Mouse (Mus musculus): Measurements from ENCODE around the gene Paqr9. TPM values are rescaled to one million over a fixed set of nuclear protein-coding genes. Genes with fewer than 3 reads are reported as not detected.
A peak's percentile ranks its signal among the peaks of the same experiment; 100 is the strongest.

Paqr9 gene
- total RNA-seq, 2 experiments from 2014 or later, result 47.4 to 47.5 TPM

DNA sequence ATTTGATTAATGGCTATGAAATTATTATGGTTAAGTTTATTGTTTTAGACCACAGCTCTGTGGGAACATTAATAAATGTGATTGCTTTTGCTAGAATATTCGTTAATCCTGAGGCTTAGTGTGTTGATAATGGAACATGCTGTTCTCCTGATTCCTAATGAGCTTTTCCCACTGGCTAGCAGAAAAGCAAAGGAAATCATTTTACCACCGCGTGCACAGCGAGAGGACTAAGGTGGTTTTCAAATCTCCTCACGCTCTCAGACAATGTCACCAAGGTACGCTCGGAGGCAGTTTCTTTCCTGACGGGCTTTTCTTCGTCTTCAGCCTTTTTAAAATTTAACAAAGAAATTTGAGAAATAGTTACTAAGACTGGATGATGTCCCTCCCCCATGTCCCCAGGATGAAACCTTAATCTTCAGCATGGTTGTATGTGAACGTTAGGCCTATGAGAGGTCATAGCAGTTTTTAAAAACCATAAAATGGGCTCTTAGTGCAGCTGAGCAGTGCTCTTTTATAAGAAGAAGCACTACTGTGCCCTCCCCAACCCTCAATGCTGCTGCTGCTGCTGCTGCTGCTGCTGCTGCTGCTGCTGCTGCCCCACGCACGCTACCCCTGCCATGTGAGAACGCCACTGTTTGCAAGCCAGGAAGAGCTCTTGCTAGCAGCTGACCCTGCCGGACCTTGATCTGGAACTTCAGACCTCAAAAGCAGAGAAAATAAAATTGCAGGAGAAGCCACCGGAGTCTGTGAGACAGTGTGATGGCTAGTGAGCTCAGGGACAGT lies 17.6 kb upstream of the Paqr9 start:
- intact Hi-C loops (cut with DNase I), result loop anchor here (5.0 kb wide), 1 partner anchor 45 kb away; no protein-coding TSS in a partner anchor
- no peak for DNase-seq

DNA sequence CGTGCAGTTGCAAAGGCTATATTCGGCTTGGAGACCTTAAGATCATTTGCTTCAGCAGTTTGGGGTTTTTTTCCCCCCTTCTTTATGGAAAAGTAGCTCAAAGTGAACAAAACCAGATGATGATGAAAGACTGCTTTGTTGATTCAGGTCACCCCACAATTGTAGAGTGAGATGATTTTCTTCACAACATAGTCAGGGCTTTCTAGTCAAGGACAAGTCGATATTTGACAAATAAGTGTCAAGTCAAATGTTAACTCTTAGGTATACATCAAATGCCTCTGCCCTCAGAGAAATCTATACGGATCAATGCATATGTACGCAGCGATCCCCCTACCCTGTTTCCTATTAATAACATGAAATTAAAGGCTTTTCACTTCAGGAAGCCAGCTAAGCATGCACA lies 17.0 kb upstream of the Paqr9 start:
- no peak for DNase-seq
- intact Hi-C loops (cut with DNase I), result loop anchor here (5.0 kb wide), 1 partner anchor 45 kb away; no protein-coding TSS in a partner anchor

DNA sequence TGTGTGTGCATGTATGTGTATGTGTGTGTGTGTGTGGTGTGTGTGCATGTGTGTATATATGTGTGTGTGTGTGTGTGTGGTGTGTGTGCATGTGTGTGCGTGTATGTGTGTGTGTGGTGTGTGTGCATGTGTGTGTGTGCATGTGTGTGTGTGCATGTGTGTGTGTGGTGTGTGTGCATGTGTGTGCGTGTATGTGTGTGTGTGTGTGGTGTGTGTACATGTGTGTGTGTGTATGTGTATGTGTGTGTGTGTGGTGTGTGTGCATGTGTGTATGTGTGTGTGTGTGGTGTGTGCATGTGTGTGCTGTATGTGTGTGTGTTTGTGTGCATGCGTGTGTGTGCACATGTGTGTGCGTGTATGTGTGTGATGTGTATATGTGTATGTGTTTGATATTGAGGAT lies 14.9 kb upstream of the Paqr9 start:
- intact Hi-C loops (cut with DNase I), result loop anchor here (5.0 kb wide), 1 partner anchor 43 kb away; no protein-coding TSS in a partner anchor
- DNase-seq, result no peak

DNA sequence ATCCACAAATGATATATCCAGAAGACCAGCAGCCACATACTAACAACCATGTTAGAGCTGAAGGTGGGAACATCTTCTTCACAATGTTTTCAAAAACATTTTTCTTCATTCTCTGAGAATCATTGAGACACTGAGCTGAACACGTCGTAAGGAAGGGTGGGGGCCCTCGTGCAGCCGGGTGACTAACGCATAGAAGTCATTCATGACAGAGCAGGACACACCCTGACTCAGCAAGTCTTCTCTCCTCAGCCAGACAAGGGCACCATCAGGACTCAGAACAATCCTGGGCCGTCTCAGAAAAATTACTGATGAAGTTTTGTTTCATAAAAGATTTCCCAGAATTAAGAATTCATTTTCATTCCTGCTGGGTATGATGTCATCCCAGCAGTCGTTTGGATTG lies 12.8 kb upstream of the Paqr9 start:
- no peak for DNase-seq
- intact Hi-C loops (cut with DNase I), result no loop called here

DNA sequence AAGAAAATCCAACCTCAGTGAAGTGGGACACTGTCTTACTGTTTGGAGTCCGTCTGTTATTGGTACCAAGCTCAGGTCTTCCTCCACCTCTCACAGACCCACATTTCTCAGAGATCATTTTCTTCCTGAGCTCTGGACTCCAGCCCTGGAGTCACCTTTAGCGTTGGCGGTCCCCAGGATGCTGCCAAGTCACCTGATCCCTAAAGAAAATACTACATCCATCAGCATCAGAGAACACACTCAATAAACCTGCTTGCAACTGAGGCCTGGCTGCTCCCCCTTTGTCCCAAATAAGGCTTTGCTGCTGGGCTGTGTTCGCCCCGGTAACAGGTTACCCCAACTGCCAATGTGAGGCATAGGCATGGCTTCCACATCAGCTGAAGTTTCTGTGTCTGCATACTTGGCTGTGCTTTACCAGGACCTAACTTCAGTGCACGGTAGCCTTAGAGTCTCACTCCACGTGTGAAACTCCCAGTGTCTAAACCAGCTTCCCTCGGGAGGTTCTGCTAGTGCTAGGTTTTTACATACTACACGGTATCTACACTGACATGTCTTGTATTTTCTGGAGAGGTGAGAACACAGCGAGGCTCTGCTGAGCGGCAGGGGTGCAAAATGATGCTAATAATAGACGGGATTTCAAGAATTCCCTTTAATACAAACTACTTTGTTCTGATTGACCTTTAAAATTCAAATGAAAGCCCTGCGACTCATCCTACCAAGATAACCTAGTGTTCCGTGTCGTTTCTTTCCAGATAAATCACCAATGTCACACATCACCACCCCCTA lies 9.6 kb upstream of the Paqr9 start:
- intact Hi-C loops (cut with DNase I), result loop anchor here (5.0 kb wide), 1 partner anchor 122 kb away; no protein-coding TSS in a partner anchor
- DNase-seq, result no peak

DNA sequence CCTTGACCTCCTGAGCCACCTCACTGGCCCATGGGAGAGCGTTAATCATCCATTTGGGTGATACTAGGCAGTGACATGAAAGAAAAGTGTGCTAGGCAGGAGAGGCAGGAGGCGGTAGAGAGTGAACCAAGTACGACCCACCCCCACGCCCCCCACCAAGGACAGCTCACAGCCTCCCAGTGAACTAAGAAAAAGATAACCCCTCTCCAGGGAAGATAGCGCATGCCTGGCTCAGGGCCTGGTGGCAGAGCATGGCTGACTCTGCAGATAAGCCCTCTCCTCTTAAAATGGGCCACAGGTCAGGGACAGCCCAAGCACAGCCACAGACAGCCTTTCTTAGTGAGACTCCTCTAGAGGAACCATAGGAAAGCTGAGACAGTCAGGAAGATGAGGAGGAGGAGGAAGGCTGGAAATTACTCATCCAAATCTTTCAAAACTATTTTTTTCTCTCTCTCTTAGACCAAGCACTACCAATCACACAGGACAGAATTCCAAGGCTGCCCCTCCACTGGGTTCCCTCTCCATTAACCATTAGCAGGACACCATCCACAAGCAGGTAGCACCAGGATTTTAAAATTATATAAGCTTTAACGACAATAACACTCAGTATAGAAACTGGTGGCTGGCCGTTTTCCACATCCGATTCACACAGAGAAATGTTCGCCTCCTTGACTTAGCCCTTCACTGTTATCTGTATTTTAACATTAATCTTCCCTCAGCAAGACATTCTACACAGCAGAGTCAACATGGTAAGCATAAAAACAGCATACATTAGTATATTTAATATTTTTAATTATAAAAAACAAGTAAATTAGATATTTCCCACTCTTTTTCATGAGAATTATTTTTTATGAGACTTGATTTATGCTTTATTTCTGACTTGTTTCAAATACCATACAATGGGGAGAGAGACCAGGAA lies 8.3 kb upstream of the Paqr9 start:
- peak in 1 of 2 experiments; percentile 32 for DNase-seq
- intact Hi-C loops (cut with DNase I), result loop anchor here (5.0 kb wide), 1 partner anchor 121 kb away; no protein-coding TSS in a partner anchor

DNA sequence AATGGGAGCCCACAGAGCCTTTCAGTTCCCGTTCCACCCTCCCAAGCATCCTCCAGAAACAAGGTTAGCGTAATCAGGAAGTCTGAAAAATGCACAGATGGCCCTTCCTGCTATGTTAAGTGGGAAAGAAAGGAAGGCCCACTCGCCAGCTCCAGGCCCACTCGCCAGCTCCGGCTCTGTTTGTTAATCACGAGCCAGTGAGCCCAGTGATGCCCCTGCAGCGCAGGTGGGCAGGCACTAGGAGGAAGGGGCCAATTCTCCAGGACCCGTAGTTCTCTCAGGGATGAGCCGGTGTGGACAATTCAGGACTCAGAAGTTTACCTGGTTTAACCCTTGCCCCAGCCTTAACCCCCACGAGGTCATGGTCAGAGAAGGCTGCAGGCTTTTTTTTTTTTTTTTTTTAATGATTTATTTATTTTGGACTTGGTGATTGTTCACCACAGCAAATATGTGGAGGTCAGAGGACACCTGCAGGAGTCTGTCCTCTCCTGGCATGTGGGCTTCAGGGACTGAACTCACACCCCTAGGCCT lies 7.2 kb upstream of the Paqr9 start:
- DNase-seq, result no peak
- intact Hi-C loops (cut with DNase I), result loop anchor here (5.0 kb wide), 1 partner anchor 120 kb away; no protein-coding TSS in a partner anchor

DNA sequence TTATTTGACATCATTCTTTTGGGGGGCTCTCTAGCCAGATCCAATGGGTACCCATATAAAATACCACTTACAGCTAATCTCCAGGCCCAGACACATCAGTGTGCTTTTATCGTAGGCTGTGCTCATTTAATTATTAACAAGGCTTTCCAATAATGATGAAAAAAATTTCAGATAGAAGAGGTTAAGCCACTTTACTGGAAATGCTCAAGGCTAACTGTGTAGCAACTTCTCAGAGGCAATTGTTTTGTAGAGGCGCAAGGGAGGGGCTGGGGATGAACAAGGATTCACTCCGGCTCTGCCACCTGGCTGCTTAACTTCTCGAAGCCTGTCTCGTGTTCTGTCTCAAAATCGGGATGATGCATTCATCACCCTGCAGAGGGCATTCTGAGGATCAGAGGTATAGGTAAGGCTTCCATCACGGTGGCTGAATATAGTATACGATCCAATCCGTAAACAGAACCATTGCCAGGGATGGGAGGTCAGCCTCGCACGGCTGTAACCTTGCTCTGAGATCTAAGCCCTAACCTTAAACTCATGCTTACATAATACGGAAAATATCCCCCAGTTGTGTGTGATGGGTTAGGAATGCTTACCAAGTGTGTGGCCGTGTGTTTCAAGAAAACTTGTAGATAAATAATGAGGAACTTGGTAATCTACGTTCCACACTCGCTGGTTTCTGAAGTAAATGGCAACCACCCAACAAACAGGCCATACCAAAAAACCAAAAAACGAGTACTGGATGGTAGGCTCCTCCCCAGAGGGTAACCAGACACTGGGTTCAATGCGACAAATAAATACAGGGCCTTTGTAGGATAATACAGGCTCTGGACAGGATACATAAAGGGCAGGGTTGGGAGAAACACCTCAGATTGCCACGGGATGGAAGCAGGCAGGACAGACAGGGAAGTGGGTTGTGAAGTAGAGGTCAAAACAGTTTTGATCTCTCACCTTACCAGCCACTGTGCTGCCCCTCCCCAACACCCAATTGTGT lies 4.9 kb upstream of the Paqr9 start:
- intact Hi-C loops (cut with DNase I), result loop anchor here (5.0 kb wide), 1 partner anchor 118 kb away; no protein-coding TSS in a partner anchor
- DNase-seq, result no peak

DNA sequence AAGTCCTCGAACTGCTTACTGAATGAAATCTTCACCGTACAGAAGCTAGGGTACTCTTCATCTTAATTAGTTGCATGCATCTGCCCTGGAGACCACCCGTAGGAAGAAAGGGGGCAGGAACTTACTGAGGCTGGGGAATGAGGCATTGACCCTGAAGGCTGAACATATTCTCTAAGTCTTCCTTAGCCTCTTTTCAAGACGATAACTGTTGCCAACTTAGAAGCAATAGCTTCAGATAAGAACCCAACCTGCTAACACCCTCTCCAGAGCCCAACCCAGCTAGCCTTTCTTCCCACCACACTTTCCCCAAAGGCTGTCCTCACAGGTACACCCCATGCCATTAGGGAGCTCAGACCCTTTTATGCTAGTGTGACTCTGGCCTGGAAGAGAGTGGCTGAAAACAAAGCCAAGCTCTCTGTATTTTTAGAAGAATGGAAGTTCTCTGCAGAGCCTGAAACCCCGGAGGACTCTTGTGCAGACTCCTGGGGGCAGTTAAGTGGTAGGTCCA lies 4.2 kb upstream of the Paqr9 start:
- no peak for DNase-seq
- intact Hi-C loops (cut with DNase I), result no loop called here

DNA sequence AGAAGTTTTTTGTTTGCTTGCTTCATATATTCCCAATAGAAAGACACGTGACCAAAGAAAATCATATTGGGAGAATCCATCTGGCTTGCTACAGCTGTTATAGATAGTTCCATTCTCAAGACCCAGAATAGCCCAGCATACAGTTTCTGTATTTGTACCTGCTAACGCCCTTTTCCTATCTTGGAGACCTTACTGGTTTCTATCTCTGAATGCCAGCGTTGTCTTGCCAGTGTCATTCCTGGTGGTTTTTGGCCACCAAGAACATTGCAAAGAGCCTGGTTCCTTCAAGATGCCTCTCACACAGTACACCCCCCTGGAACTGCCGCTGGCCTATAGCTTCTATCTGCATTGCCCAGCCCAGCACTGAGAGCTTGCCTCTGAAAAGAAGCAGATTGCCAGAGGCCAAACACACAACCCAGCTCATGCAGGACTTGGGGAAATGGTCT lies 3.4 kb upstream of the Paqr9 start:
- DNase-seq, result no peak
- intact Hi-C loops (cut with DNase I), result no loop called here

DNA sequence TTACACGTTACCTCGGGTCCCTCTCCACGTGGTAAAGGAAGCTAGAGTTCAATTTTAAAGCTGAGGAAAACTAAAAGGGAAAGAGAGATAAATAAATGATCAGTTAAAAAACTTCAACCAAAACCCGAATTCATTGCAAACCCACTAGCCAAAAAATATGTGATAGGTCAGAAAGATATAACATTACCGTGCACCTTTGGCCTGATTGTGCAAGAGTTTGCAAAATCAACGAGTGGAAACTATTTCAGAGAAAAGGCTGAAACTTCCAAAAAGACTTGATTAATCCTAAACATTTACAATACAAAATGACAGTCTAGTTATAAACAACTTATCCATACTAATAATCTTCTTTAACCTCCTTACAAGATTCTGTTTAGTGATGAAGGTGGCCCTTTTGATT lies 1.7 kb upstream of the Paqr9 start:
- intact Hi-C loops (cut with DNase I), result no loop called here
- no peak for DNase-seq

DNA sequence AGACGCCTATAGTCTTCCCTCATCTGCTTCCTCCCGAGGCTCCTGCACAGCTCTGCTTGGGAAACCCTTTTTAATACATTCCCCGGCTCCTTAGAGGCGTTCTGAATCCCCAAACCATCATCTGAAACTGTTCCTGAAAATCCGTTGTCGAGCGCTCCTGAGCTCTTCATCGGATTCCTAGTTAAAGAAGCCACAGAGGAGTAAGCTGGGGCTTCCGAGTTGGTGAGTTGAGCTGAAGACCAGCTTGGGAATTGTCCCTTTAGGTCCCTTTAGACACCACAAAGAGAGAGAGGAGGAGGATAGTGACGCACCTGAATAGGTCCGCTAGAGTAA lies 765 bp upstream of the Paqr9 start:
- no peak for DNase-seq
- intact Hi-C loops (cut with DNase I), result no loop called here

DNA sequence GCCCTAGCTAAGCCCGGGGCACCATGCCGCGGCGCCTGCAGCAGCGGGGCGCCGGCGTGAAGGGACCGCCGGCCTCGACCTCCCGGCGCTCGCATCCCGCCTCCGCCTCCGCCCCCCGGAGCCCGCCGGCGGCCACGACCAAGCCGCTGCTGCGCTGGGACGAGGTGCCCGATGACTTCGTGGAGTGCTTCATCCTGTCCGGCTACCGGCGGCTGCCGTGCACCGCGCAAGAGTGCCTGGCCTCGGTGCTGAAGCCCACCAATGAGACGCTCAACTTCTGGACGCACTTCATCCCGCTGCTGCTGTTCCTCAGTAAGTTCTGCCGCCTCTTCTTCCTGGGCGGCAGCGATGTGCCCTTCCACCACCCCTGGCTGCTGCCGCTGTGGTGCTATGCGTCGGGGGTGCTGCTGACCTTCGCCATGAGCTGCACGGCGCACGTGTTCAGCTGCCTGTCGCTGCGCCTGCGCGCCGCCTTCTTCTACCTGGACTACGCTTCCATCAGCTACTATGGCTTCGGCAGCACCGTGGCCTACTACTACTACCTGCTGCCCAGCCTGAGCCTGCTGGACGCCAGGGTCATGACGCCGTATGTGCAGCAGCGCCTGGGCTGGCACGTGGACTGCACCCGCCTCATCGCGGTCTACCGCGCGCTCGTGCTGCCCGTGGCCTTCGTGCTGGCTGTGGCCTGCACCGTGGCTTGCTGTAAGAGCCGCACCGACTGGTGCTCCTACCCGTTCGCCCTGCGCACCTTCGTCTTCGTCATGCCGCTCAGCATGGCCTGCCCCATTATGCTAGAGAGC lies 679 bp downstream of the Paqr9 start:
- intact Hi-C loops (cut with DNase I), result loop anchor here (5.0 kb wide), 1 partner anchor 107 kb away; no protein-coding TSS in a partner anchor
- peak in 1 of 2 experiments; percentile 50 for DNase-seq

DNA sequence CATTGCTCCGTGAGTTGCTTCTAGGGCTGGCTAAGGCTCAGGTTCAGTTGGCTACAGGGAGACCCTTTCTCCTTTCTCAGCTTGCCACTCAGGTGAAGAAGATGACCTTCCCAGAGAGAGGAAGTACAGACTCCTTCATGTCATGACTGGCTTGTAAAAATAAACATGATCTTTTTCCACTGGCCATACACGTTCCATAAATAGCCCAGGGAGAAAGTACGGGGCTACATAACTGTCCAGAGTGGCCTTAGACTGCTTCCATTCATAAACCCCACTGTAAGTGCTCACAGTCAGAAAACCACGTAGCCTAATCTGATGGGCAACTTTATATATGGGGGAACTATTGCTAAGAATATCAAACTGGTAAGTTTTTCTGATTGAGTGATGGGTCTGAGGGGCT lies 4.6 kb downstream of the Paqr9 start:
- intact Hi-C loops (cut with DNase I), result loop anchor here (5.0 kb wide), 1 partner anchor 103 kb away; no protein-coding TSS in a partner anchor

DNA sequence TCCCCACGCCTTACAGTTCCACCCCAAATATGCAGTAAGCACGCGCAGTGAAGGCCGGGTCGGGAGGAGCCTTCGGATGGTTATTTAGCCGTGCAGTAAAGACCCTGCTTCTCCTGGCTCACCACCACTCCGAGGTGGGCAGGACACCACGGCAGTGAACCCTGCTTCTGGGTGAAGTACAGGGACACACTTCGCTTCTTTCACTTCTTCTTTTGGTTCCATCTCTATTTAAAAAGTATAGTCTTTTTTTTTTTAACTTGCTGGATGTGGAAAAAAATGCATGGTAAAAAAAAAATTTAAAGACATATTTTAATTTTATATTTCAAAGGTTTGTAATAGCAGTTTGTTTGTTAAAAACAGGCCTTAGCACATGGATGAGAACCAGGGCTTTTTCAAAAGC lies 6.9 kb downstream of the Paqr9 start:
- no peak for DNase-seq
- intact Hi-C loops (cut with DNase I), result no loop called here

More for the DNA sequence above, 4.6 kb downstream of the Paqr9 start:
- no peak for DNase-seq

DNA sequence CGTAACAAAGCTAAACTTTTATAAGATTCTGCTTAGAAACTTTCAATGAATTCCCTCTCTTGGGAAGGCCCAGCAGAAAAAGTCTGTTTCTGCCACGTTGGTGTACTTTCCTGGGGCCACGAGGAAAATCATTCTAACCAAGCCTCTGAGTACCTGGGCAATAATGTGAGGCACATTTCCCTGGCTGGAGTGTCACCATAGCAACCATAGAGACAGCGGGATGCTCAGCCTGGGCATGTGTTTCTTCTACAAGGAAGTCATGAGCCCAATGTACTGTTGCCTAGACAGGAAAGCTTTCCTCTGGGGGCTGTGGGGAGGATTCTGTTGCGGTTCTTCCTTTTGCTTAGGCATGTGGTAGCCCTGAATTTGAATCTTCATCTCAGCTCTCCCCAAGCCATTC lies 7.5 kb downstream of the Paqr9 start:
- no peak for DNase-seq
- intact Hi-C loops (cut with DNase I), result no loop called here

DNA sequence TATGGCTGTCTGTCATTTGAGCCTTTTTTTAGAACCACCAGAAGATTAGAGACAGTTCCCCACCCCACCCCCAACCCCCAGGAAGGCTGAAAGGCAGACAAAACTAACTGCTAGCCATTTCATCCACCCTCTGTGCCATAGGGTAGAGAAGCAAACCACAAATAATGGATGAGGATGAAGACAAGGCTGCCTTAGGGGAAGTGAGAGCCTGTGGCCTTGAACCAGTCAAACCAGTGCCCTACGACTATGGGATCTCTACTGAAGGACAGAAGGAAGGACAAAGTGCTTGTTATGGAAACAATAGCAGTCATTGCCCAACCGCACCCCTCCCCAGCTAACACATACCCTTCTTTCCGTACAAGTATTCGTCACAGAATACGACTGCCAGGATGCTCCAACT lies 9.8 kb downstream of the Paqr9 start:
- intact Hi-C loops (cut with DNase I), result no loop called here
- DNase-seq, result no peak

DNA sequence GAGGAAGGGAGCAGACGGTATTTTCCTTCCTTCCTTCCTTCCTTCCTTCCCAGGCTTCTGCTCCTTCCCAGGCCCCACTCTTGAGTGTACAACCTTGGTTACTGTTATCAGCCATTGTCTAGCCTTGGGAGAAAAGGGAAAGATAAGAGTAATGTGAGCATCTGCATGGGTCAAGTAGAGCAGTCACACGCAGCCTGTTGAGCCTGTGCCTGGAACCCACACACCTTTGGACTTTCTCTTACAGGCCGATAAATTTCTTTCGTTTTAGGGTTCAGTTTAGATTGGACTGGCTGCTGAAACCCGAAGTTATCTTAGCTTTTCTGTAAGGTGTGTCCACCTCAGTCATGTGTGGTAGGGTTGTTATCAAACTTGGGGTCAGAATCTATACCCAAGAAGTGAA lies 10.5 kb downstream of the Paqr9 start:
- DNase-seq, result no peak
- intact Hi-C loops (cut with DNase I), result no loop called here

Data from heart, postnatal 36 days (tissue).